Comparison of ENCODE assay signal across 9 mouse cellular contexts in the genomic region with DNA sequence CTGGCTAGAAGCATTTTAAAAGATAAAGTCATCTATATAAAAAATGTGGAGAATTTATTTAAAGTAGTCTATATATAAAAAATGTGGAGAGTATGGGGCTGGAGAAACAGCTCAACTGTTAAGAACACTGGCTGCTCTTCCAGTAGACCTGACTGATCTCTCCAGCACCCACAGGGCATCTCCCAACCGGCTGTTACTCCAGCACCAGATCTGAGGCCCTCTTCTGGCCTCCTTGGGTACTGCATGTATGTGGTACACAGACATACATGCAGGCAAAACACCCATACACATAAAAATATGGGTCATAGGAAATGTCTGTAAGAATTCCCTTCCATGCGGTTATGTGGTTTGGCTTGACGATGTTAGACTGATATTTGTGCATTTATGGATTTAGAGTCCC. TPM values are rescaled to one million over a fixed set of nuclear protein-coding genes. Genes with fewer than 3 reads are reported as not detected.
DNase-seq lines count a peak whose midpoint lies in the region; ATAC-seq and TF ChIP-seq lines count a peak whose summit lies in the region.
"Had no signal": no experiment of that assay in that cellular context is flagged by ENCODE, and none has a peak within 500 bp of the region (broad histone marks: within the 10 kb centered on the region; RNA-seq: fewer than 3 reads in every experiment).

No protein-coding gene starts in this region.

- H3K9me3 ChIP-seq in forebrain, embryonic 11.5 days (ENCODE audit: control insufficient read depth, low read length): no peaks in the 10 kb centered on the region
- H3K9me3 ChIP-seq in forebrain, embryonic 12.5 days: no peaks in the 10 kb centered on the region
- no peaks in the 10 kb centered on the region for H3K9me3 ChIP-seq in neural tube, embryonic 15.5 days (replicated peaks)
- H3K9me3 ChIP-seq: stomach, embryonic 15.5 days had no signal

- H3K36me3 ChIP-seq in forebrain, embryonic 11.5 days (ENCODE audit: control insufficient read depth, insufficient read depth, low read length): no peaks in the 10 kb centered on the region
- no peaks in the 10 kb centered on the region for H3K36me3 ChIP-seq in forebrain, embryonic 12.5 days (replicated peaks)
- no peaks in the 10 kb centered on the region for H3K36me3 ChIP-seq in neural tube, embryonic 15.5 days
- H3K36me3 ChIP-seq: stomach, embryonic 15.5 days had no signal

- no peaks in the 10 kb centered on the region for H3K4me1 ChIP-seq in forebrain, embryonic 11.5 days (replicated peaks; ENCODE audit: control insufficient read depth, insufficient read depth, low read length)
- no peaks in the 10 kb centered on the region for H3K4me1 ChIP-seq in forebrain, embryonic 12.5 days
- H3K4me1 ChIP-seq in neural tube, embryonic 15.5 days: no peaks in the 10 kb centered on the region
- H3K4me1 ChIP-seq in bone marrow macrophage, adult 2 months (ENCODE audit: control insufficient read depth, insufficient read depth, low read length): no peaks in the 10 kb centered on the region
- H3K4me1 ChIP-seq in lung, adult 2 months (ENCODE audit: control insufficient read depth, insufficient read depth, low read length): no peaks in the 10 kb centered on the region
- H3K4me1 ChIP-seq: stomach, embryonic 15.5 days had no signal

- TF ChIP-seq POLR2A in bone marrow macrophage, adult 2 months (IDR thresholded peaks at IDR 0.05; ENCODE audit: borderline replicate concordance, low read depth, low read length): no peak
- TF ChIP-seq POLR2A in lung, adult 2 months (IDR thresholded peaks at IDR 0.05; ENCODE audit: borderline replicate concordance, extremely low read depth, low read depth, low read length): no peak

- no peak overlapping the region for H3K4me3 ChIP-seq in forebrain, embryonic 11.5 days (ENCODE audit: low read depth, low read length)
- no peak overlapping the region for H3K4me3 ChIP-seq in forebrain, embryonic 12.5 days (replicated peaks)
- no peak overlapping the region for H3K4me3 ChIP-seq in neural tube, embryonic 15.5 days (replicated peaks)
- H3K4me3 ChIP-seq in bone marrow macrophage, adult 2 months (ENCODE audit: insufficient read depth, low read length): no peak overlapping the region
- H3K4me3 ChIP-seq in lung, adult 2 months (replicated peaks; ENCODE audit: extremely low read depth, low read depth, low read length): no peak overlapping the region
- H3K4me3 ChIP-seq: stomach, embryonic 15.5 days had no signal

- no peaks in the 10 kb centered on the region for H3K27me3 ChIP-seq in forebrain, embryonic 11.5 days (ENCODE audit: control insufficient read depth, insufficient read depth, low read length)
- no peaks in the 10 kb centered on the region for H3K27me3 ChIP-seq in forebrain, embryonic 12.5 days
- H3K27me3 ChIP-seq in neural tube, embryonic 15.5 days (replicated peaks): no peaks in the 10 kb centered on the region
- H3K27me3 ChIP-seq: stomach, embryonic 15.5 days had no signal

- no peak overlapping the region for H3K4me2 ChIP-seq in forebrain, embryonic 11.5 days (ENCODE audit: low read depth, low read length, severe bottlenecking)
- no peak overlapping the region for H3K4me2 ChIP-seq in forebrain, embryonic 12.5 days
- H3K4me2 ChIP-seq in neural tube, embryonic 15.5 days: no peak overlapping the region
- H3K4me2 ChIP-seq: stomach, embryonic 15.5 days had no signal

- no peak overlapping the region for H3K27ac ChIP-seq in forebrain, embryonic 11.5 days (ENCODE audit: low read depth, low read length)
- no peak overlapping the region for H3K27ac ChIP-seq in forebrain, embryonic 12.5 days
- H3K27ac ChIP-seq in neural tube, embryonic 15.5 days (replicated peaks): no peak overlapping the region
- H3K27ac ChIP-seq in bone marrow macrophage, adult 2 months (ENCODE audit: insufficient read depth, low read depth, low read length): no peak overlapping the region
- H3K27ac ChIP-seq: stomach, embryonic 15.5 days had no signal

- no peak overlapping the region for H3K9ac ChIP-seq in forebrain, embryonic 11.5 days (ENCODE audit: low read length)
- no peak overlapping the region for H3K9ac ChIP-seq in forebrain, embryonic 12.5 days
- H3K9ac ChIP-seq in neural tube, embryonic 15.5 days (replicated peaks): no peak overlapping the region
- H3K9ac ChIP-seq: stomach, embryonic 15.5 days had no signal

- WGBS in forebrain, embryonic 11.5 days: 48% methylated on average over 3 of the region's 3 CpGs
- 45% methylated on average over 3 of the region's 3 CpGs for WGBS in forebrain, embryonic 12.5 days
- WGBS in neural tube, embryonic 15.5 days: 45% methylated on average over 3 of the region's 3 CpGs
- WGBS in lung, adult 2 months: 53% methylated on average over 3 of the region's 3 CpGs

- ATAC-seq in forebrain, embryonic 11.5 days (replicated peaks; ENCODE audit: low FRiP score): no peak
- ATAC-seq in forebrain, embryonic 12.5 days (ENCODE audit: low FRiP score): no peak
- ATAC-seq in neural tube, embryonic 15.5 days (ENCODE audit: low FRiP score): no peak

- intact Hi-C loops in heart, postnatal 36 days (cut with DNase I): no loop called here

- TF ChIP-seq CTCF in bone marrow macrophage, adult 2 months (IDR thresholded peaks at IDR 0.05; ENCODE audit: low read depth, low read length): peak; percentile 34; the same call in 1 of the 2 replicates
- peak; percentile 37; the same call in 1 of the 2 replicates for TF ChIP-seq CTCF in lung, adult 2 months (IDR thresholded peaks at IDR 0.05; ENCODE audit: insufficient read depth, low read length)

- DNase-seq in forebrain, embryonic 11.5 days (ENCODE audit: low spot score): peak; percentile 76
- DNase-seq in neural tube, embryonic 10.5 days (ENCODE audit: extremely low spot score, low spot score): peak; percentile 57
- peak; percentile 12 to 45 for DNase-seq in heart, postnatal 36 days
- peak; percentile 26 for DNase-seq in lung, adult 2 months
- peak; percentile 51 to 82 for DNase-seq in spleen, postnatal 4 days (ENCODE audit: low spot score in 2 of 2)

RNA-seq across cellular contexts. Expression of a gene that starts 19.3 kb away (rescaled TPM):
- 0.55 TPM in 1 of 2 replicates, not detected in the other for polyA plus RNA-seq in forebrain, embryonic 11.5 days (2014; fragmentation: Nextera tagmentation; extraction: Ambion mirVana)
- 0.31 TPM in 1 of 2 replicates, not detected in the other for polyA plus RNA-seq in forebrain, embryonic 12.5 days (2016; fragmentation: Nextera tagmentation; extraction: Ambion mirVana)
- 0.36 and 0.54 TPM in 2 replicates for polyA plus RNA-seq in neural tube, embryonic 15.5 days (2015; fragmentation: Nextera tagmentation; extraction: Ambion mirVana)
- not detected in 2 replicates for polyA plus RNA-seq in bone marrow macrophage, adult 2 months (2012; ENCODE audit: insufficient read depth, insufficient read length, missing spikeins)
- under 1 TPM in 1 of 2 experiments, not detected in 1; 0.79 TPM for total RNA-seq in heart, postnatal 36 days (2021)
- 0.21 TPM in 1 of 2 replicates, not detected in the other for polyA plus RNA-seq in lung, adult 2 months (2012; rRNA removed)

RNA-seq across cellular contexts. Expression of a gene that starts 21.1 kb away (rescaled TPM):
- 6.6 and 8.1 TPM in 2 replicates for polyA plus RNA-seq in forebrain, embryonic 11.5 days (2014; fragmentation: Nextera tagmentation; extraction: Ambion mirVana)
- polyA plus RNA-seq in forebrain, embryonic 12.5 days (2016; fragmentation: Nextera tagmentation; extraction: Ambion mirVana): 2.1 and 4.3 TPM in 2 replicates
- 2.4 and 2.5 TPM in 2 replicates for polyA plus RNA-seq in neural tube, embryonic 15.5 days (2015; fragmentation: Nextera tagmentation; extraction: Ambion mirVana)
- 4.5 and 7.5 TPM in 2 replicates for polyA plus RNA-seq in bone marrow macrophage, adult 2 months (2012; ENCODE audit: insufficient read depth, insufficient read length, missing spikeins)
- total RNA-seq in heart, postnatal 36 days (2021): under 1 TPM in 1 of 2 experiments, not detected in 1; 0.33 TPM
- polyA plus RNA-seq in lung, adult 2 months (2012; rRNA removed): 0.05 and 0.14 TPM in 2 replicates

RNA-seq across cellular contexts. Expression of a gene that starts 47.5 kb away (rescaled TPM):
- polyA plus RNA-seq in forebrain, embryonic 11.5 days (2014; fragmentation: Nextera tagmentation; extraction: Ambion mirVana): 5.0 and 5.4 TPM in 2 replicates
- polyA plus RNA-seq in forebrain, embryonic 12.5 days (2016; fragmentation: Nextera tagmentation; extraction: Ambion mirVana): 4.7 and 5.3 TPM in 2 replicates
- polyA plus RNA-seq in neural tube, embryonic 15.5 days (2015; fragmentation: Nextera tagmentation; extraction: Ambion mirVana): 4.2 and 5.2 TPM in 2 replicates
- 1.0 and 1.6 TPM in 2 replicates for polyA plus RNA-seq in bone marrow macrophage, adult 2 months (2012; ENCODE audit: insufficient read depth, insufficient read length, missing spikeins)
- 1 to 10 TPM; 4.0 to 4.9 TPM for total RNA-seq in heart, postnatal 36 days (2021)
- polyA plus RNA-seq in lung, adult 2 months (2012; rRNA removed): 1.1 and 1.2 TPM in 2 replicates

Comparison
In these comparisons a context has a peak if more than half of its experiments do, and no peak if none do; other contexts are left out.
1. DNase-seq: peak in every context shown above with its lines; median percentile 76 in forebrain, embryonic 11.5 days; 66 in spleen, postnatal 4 days; 57 in neural tube, embryonic 10.5 days; 28 in heart, postnatal 36 days; 26 in lung, adult 2 months.